Mouse (Mus musculus) retina, adult 2 months (tissue): ENCODE measurements around the gene Tex21.
"Not testable (repeated sequence)": the region's sequence is repeated elsewhere in the genome, so short reads cannot be mapped to it uniquely, and the experiment has no call there.

Experiments
- DNase-seq: peaks from one replicate; pipeline ENCODE4 v3.0.0-alpha.2; 2012; ENCODE audit warnings: low read depth, low spot score

Gene Tex21

GRCm38 (mm10) chr12:76256114-76256843 is 9.7 kb upstream of the Tex21 start:
- DNase-seq: no peak

DNA sequence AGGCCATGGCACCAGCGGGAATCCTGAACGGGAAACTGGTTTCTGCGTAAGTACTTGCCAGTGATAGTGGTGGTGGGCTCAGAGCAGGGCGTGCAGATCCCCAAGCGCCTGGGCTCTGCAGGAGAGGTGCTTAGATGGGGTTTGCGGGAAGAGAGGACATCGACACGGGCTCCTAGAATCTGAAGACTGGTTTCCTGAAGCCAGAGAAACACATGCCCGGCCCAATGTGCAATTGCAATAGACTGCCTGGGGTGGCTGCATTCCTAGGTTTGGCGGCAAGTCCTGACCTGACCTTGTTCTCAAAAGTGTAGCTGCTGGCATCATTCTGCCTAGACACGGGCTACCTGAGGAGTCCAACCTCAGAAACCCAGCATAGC is 8.9 kb upstream of the Tex21 start:
- no peak for DNase-seq

DNA sequence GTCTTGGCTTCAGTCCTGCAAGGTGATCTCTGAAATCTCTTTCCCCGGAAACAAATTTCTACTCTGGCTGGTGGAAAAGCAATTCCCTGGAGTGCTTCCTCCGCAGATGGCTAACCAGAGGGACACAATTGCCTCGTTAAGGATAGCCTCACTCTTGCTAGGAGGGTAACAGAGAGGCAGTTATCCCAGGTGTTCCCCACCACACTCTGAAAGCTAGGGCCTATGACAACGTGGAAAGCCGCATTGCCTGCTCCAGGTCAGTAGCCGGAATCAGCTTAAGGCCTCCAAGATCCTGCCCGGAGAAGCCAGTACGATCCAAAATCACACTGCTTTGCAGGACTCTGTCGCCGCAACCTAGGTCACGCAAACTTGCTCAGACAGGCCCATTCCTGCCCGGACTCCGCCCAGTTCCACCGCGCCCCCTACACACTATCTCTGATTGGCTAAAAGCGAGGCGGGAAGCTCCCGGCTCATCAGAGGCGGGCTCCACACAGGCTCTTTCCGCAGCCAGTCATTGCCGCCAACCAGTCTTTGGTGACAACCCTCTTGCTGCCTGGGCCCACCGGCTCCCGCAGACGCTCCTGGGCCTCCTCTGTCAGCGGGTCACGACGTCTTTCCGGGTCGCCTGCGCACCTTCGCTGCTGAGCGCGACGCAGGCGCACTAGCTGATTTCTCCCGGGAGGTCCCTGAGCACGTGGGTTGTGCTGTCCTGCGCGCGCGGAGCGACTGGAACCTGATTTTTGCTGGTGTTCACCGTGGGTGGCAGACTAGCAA is 8.4 kb upstream of the Tex21 start, which contains the start of gene Mthfd1:
Gene Mthfd1, plus strand, starts transcription at position 574 of the 774 bp plus-strand sequence.
- DNase-seq: peak; percentile 74

DNA sequence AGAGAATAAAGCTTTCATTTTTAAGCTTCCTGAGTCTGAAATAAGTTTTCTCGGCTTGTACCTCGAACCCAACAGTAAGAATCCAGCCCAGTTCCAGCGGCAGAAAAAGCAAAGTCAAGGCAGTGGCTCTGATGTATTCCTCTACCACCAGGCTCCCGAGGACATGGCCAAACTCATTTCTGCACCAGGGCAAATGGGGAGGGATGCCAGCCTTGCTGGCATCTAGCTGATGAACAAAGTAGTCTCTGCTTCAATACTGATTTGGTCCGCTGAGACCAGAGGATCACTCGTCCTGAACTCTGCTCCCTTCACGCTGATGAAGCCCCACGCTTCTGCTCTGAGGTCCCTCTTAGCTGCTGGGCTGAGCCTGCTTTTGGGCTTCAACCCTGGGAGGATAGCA is 7.4 kb upstream of the Tex21 start:
- no peak for DNase-seq

DNA sequence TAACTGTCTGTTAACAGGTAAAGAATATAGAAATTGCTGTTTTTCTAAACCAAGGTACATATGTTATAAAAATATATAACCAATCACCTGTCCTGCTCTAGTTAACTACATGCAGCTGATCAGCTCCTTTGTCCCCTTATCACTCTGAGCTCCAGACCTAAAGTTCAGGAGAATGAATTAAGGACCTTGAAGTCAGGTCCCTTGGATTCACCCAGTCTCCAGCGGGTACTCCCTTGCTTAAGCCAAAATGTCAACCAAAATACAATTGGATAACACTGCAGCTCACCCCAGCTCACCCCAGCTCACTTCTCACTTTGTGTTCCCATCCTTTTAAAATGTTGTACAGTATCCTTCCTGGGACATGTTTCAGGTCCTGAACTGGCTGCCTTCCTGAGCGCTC is 7.0 kb upstream of the Tex21 start:
- no peak for DNase-seq

DNA sequence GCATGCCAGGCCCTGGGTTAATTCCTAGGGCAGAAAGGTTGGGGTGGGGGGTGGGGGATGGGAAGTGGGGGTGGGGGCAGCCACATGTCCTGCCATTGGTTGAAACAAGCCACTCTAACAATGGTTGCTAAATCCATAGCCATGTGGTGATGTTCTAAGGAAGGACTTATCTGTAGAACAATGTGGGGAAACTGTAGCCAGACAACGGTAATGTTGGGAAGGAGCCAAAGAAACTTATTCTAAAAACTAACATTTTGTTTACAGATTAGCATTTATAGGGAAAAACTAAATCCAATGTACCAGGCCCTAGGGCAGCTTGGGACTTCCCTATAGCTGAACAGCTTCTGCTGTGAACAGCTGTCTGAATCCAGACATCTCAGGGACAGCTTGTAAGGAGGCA is 6.5 kb upstream of the Tex21 start:
- DNase-seq: no peak

GRCm38 (mm10) chr12:76244981-76245380 is 1.6 kb downstream of the Tex21 start:
- no peak for DNase-seq

DNA sequence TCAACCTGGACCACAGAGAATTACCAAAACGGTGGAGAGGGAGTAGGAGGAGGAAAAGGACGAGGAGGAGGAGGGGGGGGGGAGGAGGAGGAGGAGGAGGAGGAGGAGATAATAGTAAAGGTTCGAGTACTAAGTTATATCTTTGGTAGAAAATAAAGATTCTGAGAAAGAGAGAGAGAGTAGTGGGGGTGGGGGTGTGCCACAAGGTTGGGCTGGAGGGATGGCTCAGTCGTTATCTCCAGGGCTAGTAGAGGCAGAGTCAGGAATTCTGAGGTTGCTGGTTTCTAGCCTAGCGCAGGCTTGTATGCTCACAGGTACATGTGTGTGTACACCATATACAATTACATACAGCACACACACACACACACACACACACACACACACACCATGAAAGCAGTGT is 4.7 kb downstream of the Tex21 start:
- no peak for DNase-seq

- DNase-seq: no peak
These were observed 5.5 kb downstream of the Tex21 start for GRCm38 (mm10) chr12:76241084-76241483.

GRCm38 (mm10) chr12:76240670-76241069 is 5.9 kb downstream of the Tex21 start:
- no peak for DNase-seq

GRCm38 (mm10) chr12:76239839-76240571 is 6.5 kb downstream of the Tex21 start:
- DNase-seq: no peak

- DNase-seq: no peak
These were observed 7.3 kb downstream of the Tex21 start for GRCm38 (mm10) chr12:76239145-76239838.

DNA sequence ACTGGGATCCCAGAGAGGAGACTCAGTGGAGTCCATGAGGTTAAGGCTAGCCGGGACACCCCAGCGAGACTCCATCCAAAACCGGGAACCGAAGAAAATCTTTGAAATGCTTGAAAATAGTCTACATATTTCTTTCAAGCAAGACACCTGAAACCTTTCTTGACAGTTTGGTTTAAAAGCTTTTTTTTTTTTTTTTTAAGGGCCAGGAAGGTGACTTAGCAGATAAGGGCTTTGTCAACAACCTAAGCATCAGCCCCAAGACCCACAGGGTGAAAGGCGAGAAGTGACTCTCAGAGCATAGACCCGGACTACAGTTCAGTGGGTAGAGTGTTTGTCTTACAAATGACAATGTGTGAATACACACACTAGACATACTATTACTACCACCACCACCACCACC is 11.3 kb downstream of the Tex21 start:
- no peak for DNase-seq

GRCm38 (mm10) chr12:76230644-76231043 is 15.9 kb downstream of the Tex21 start:
- no peak for DNase-seq

GRCm38 (mm10) chr12:76222104-76222503 is 24.4 kb downstream of the Tex21 start:
- not testable (repeated sequence) for DNase-seq

DNA sequence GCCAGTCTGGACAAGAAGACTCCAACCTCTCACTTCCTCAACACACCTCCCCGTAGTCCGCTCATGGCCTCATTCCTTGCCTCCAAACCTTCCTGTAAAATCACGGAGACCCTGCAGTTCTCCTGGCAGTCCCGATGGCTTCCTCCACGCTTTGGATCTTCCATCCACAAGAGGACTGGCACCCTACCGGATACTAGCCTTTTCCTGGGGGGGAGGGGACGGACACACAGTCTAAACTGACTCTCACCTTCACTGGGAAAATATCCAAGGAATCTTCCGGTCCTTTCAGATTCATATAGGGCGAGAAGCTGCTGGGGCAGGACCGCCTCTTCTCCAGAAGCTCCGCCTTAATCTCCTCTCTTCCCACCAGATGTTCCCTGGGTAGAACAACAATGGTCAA is 29.8 kb downstream of the Tex21 start:
- no peak for DNase-seq

DNA sequence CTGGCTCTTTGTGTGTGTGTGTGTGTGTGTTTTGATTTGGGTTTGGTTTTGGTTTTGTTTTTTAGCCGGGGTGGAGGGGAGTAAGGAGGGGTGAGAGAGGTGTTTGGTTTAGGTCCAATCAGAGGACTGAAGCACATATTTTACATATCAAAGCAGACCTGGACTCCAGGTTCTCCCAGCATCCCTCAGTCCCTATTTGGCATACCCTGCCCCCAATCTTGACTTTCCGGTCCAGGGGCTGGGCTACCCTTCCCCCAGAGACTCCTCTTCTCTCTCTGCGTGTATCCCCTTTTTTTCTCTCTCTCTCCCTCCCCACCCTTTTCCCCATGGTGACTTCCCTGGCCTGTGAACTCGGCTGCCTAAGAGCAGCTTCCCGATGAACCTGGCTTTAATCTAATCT is 31.4 kb downstream of the Tex21 start:
- no peak for DNase-seq

GRCm38 (mm10) chr12:76209429-76209974 is 37.0 kb downstream of the Tex21 start:
- DNase-seq: no peak

DNA sequence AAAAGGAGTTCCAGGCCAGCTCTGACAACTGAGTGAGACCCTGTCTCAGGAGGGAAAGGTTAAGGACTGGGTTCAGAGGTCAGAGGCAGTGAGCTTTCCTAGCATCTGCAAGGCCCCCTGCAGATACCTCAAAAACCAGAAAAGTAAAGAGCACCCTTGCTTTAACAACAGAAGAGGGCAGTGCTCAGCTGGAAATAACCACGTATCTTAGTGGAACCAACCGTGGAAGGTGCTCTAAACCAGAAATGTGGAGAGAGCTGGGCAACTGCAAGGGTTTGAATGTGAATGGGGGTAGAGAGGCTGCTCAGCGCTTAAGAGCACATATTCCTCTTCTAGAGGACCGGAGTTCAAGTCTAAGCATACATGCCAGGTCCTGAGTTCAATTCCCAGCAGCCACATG is 46.2 kb downstream of the Tex21 start:
- DNase-seq: no peak

- DNase-seq: no peak
These were observed 49.5 kb downstream of the Tex21 start for GRCm38 (mm10) chr12:76197071-76197470.

- DNase-seq: peak; percentile 56
These were observed 49.9 kb downstream of the Tex21 start for GRCm38 (mm10) chr12:76196709-76197054.
